Mouse (Mus musculus) heart, embryonic 14.5 days (tissue): ENCODE data around the gene Rbm42. TPM values are rescaled to one million over a fixed set of nuclear protein-coding genes. Genes with fewer than 3 reads are reported as not detected.

Experiments used
- ATAC-seq: fragments of 200-750 bp; cut with Nextera tagmentation; 2 replicates; pipeline ENCODE4 v1.8.0; 2017; ENCODE audit warnings: low read depth, moderate TSS enrichment; ENCODE audit not compliant: insufficient number of reproducible peaks, insufficient read depth, low FRiP score
- H3K27ac ChIP-seq, 2 experiments: fragments of 200-500 bp in 1 of 2; fragments of 300-500 bp in 1 of 2; sonication (generic) in 1 of 2; replicated peaks in 1 of 2; 2 replicates each; pipeline ENCODE4 v1.5.1; 2012 to 2014; ENCODE audit warnings: low read depth in 2 of 2, low read length in 2 of 2, control low read depth in 1 of 2, mild to moderate bottlenecking in 1 of 2, mixed read lengths in 1 of 2; ENCODE audit not compliant: control insufficient read depth in 1 of 2, insufficient read depth in 1 of 2
- H3K27me3 ChIP-seq: fragments of 300-500 bp; sonication (generic); 2 replicates; pipeline ENCODE4 v1.6.1; 2014; ENCODE audit warnings: mild to moderate bottlenecking, low read length, control low read depth; ENCODE audit not compliant: control insufficient read depth, insufficient read depth
- H3K36me3 ChIP-seq: fragments of 300-500 bp; sonication (generic); 2 replicates; pipeline ENCODE4 v1.6.1; 2014; ENCODE audit warnings: mild to moderate bottlenecking, control low read depth, low read length, mixed read lengths; ENCODE audit not compliant: control insufficient read depth, insufficient read depth
- H3K4me1 ChIP-seq, 2 experiments: fragments of 200-500 bp in 1 of 2; fragments of 300-500 bp in 1 of 2; sonication (generic) in 1 of 2; 2 replicates each; pipeline ENCODE4 v1.6.1; 2012 to 2014; ENCODE audit warnings: low read length in 2 of 2, control low read depth in 1 of 2, mixed read lengths in 1 of 2; ENCODE audit not compliant: control insufficient read depth in 2 of 2, insufficient read depth in 2 of 2
- H3K4me2 ChIP-seq: fragments of 300-500 bp; sonication (generic); 2 replicates; pipeline ENCODE4 v1.6.1; 2014; ENCODE audit warnings: mild to moderate bottlenecking, low read length
- H3K4me3 ChIP-seq, 2 experiments: fragments of 200-500 bp in 1 of 2; fragments of 300-500 bp in 1 of 2; sonication (generic) in 1 of 2; 2 replicates each; pipeline ENCODE4 v1.5.1; 2012 to 2014; ENCODE audit warnings: low read length in 2 of 2, mild to moderate bottlenecking in 2 of 2, control low read depth in 1 of 2, low read depth in 1 of 2, moderate library complexity in 1 of 2; ENCODE audit not compliant: control insufficient read depth in 1 of 2, insufficient read depth in 1 of 2
- H3K9ac ChIP-seq: fragments of 300-500 bp; sonication (generic); 2 replicates; pipeline ENCODE4 v1.6.1; 2014; ENCODE audit warnings: mild to moderate bottlenecking, low read length
- H3K9me3 ChIP-seq: fragments of 300-500 bp; sonication (generic); 2 replicates; pipeline ENCODE4 v1.6.1; 2016; ENCODE audit warnings: low read length, control low read depth; ENCODE audit not compliant: control insufficient read depth
- WGBS: fragments of 180-500 bp; shearing (Covaris S2); extraction: QIAGEN DNeasy Blood & Tissue Kit; methylation state at CpG from one replicate; pipeline ENCODE4 v1.1.7; 2014; 5-methylcytosine and 5-hydroxymethylcytosine counted together
- polyA plus RNA-seq: library from polyadenylated mRNA; unstranded; fragments of >200 nt; fragmentation: Nextera tagmentation; extraction: Ambion mirVana; gene quantifications from 2 replicates; pipeline ENCODE4 v1.2.1, GENCODE M21; 2014

Gene Rbm42
- polyA plus RNA-seq, 1 experiment from 2014 or later = 75.5 TPM

GRCm38 (mm10) chr7:30594510-30595024 lies 55.5 kb downstream of the Rbm42 start:
- no peak overlapping the region for H3K9ac ChIP-seq
- no peak overlapping the region for H3K4me2 ChIP-seq
- peaks cover 5% of the 10 kb centered on the region for H3K27me3 ChIP-seq
- H3K36me3 ChIP-seq = no peaks in the 10 kb centered on the region
- H3K27ac ChIP-seq = no peak overlapping the region
- H3K4me3 ChIP-seq = no peak overlapping the region
- 58% methylated on average over 4 of the region's 4 CpGs for WGBS
- H3K9me3 ChIP-seq = no peaks in the 10 kb centered on the region
- no peak for ATAC-seq
- peaks cover 0 to 6% of the 10 kb centered on the region in 2 experiments; a peak in 3 of 4 replicates for H3K4me1 ChIP-seq

- no peak for ATAC-seq
- no peak overlapping the region for H3K9ac ChIP-seq
- no peak overlapping the region for H3K27ac ChIP-seq
- H3K9me3 ChIP-seq = no peaks in the 10 kb centered on the region
- H3K27me3 ChIP-seq = peaks cover 5% of the 10 kb centered on the region
- no peak overlapping the region for H3K4me3 ChIP-seq
- no peak overlapping the region for H3K4me2 ChIP-seq
- H3K36me3 ChIP-seq = no peaks in the 10 kb centered on the region
- WGBS = 68% methylated on average over 10 of the region's 10 CpGs
- peaks cover 0 to 6% of the 10 kb centered on the region in 2 experiments; a peak in 1 of 4 replicates for H3K4me1 ChIP-seq
These were observed 56.3 kb downstream of the Rbm42 start for GRCm38 (mm10) chr7:30593579-30594509.

GRCm38 (mm10) chr7:30592772-30593423 lies 57.2 kb downstream of the Rbm42 start:
- Histone ChIP-seq H3K4me2 (no peak overlapping the region), H3K27ac (no peak overlapping the region), H3K4me1 (peaks cover 0 to 6% of the 10 kb centered on the region in 2 experiments; a peak in 1 of 4 replicates), H3K9ac (no peak overlapping the region), H3K9me3 (no peaks in the 10 kb centered on the region), H3K4me3 (no peak overlapping the region), H3K27me3 (peaks cover 5% of the 10 kb centered on the region), H3K36me3 (no peaks in the 10 kb centered on the region)
- WGBS = 45% methylated on average over 5 of the region's 5 CpGs
- ATAC-seq = no peak

- ATAC-seq = no peak
- no peak overlapping the region for H3K4me2 ChIP-seq
- no peak overlapping the region for H3K4me3 ChIP-seq
- H3K27me3 ChIP-seq = peaks cover 5% of the 10 kb centered on the region
- no peaks in the 10 kb centered on the region for H3K9me3 ChIP-seq
- no peak overlapping the region for H3K9ac ChIP-seq
- peaks cover 2% of the 10 kb centered on the region for H3K36me3 ChIP-seq
- peaks cover 3 to 15% of the 10 kb centered on the region in 2 experiments; a peak in 3 of 4 replicates for H3K4me1 ChIP-seq
- H3K27ac ChIP-seq = no peak overlapping the region
- 52% methylated on average over 4 of the region's 4 CpGs for WGBS
These were observed 58.5 kb downstream of the Rbm42 start for GRCm38 (mm10) chr7:30591605-30591951.

Other genes with a start within 250 kb of the Rbm42 start
- 37.1 and 44.5 TPM in 2 replicates for gene Tyrobp, start 236.6 kb downstream of the Rbm42 start, polyA plus RNA-seq
- 0.54 and 0.89 TPM in 2 replicates for gene Hcst, start 230.5 kb downstream of the Rbm42 start, polyA plus RNA-seq
- 1.00 and 1.1 TPM in 2 replicates for gene Nfkbid, start 228.6 kb downstream of the Rbm42 start, polyA plus RNA-seq
- 14.7 and 21.2 TPM in 2 replicates for gene Aplp1, start 204.8 kb downstream of the Rbm42 start, polyA plus RNA-seq
- gene Kirrel2, start 192.6 kb downstream of the Rbm42 start, polyA plus RNA-seq = 0.05 and 0.26 TPM in 2 replicates
- gene Nphs1, start 192.0 kb downstream of the Rbm42 start, polyA plus RNA-seq = 0.08 and 0.14 TPM in 2 replicates
- gene Prodh2, start 156.7 kb downstream of the Rbm42 start, polyA plus RNA-seq = not detected in 2 replicates
- gene Arhgap33, start 115.3 kb downstream of the Rbm42 start, polyA plus RNA-seq = 7.2 and 9.0 TPM in 2 replicates
- 141 and 155 TPM in 2 replicates for gene Hspb6, start 98.1 kb downstream of the Rbm42 start, polyA plus RNA-seq
- 11.0 and 11.6 TPM in 2 replicates for gene Proser3, start 98.0 kb downstream of the Rbm42 start, polyA plus RNA-seq
- gene Lin37, start 90.5 kb downstream of the Rbm42 start, polyA plus RNA-seq = 27.4 and 31.3 TPM in 2 replicates
- 110 and 115 TPM in 2 replicates for gene U2af1l4, start 87.0 kb downstream of the Rbm42 start, polyA plus RNA-seq
- 5.0 and 5.3 TPM in 2 replicates for gene Gm49396, start 87.0 kb downstream of the Rbm42 start, polyA plus RNA-seq
- 101 and 107 TPM in 2 replicates for gene Psenen, start 86.7 kb downstream of the Rbm42 start, polyA plus RNA-seq
- 2.4 and 2.7 TPM in 2 replicates for gene Igflr1, start 84.9 kb downstream of the Rbm42 start, polyA plus RNA-seq
- gene Kmt2b, start 61.6 kb downstream of the Rbm42 start, polyA plus RNA-seq = 8.0 and 9.7 TPM in 2 replicates
- 0.11 and 0.19 TPM in 2 replicates for gene Zbtb32, start 51.4 kb downstream of the Rbm42 start, polyA plus RNA-seq
- 0.32 TPM in 1 of 2 replicates, not detected in the other for gene Upk1a, start 37.5 kb downstream of the Rbm42 start, polyA plus RNA-seq
- 2,519 and 2,589 TPM in 2 replicates for gene Cox6b1, start 24.2 kb downstream of the Rbm42 start, polyA plus RNA-seq
- gene Etv2, start 14.5 kb downstream of the Rbm42 start, polyA plus RNA-seq = 0.19 TPM in 1 of 2 replicates, not detected in the other
- 26.1 and 27.6 TPM in 2 replicates for gene Haus5, start 14.7 kb upstream of the Rbm42 start, polyA plus RNA-seq
- gene Pmis2, start 21.3 kb upstream of the Rbm42 start, polyA plus RNA-seq = not detected in 2 replicates
- gene 2200002J24Rik, start 48.6 kb upstream of the Rbm42 start, polyA plus RNA-seq = 1.3 and 2.8 TPM in 2 replicates
- 0.22 and 0.42 TPM in 2 replicates for gene Atp4a, start 61.9 kb upstream of the Rbm42 start, polyA plus RNA-seq
- 205 and 215 TPM in 2 replicates for gene Tmem147, start 79.2 kb upstream of the Rbm42 start, polyA plus RNA-seq
- gene Gapdhs, start 93.4 kb upstream of the Rbm42 start, polyA plus RNA-seq = 0.43 and 0.44 TPM in 2 replicates
- gene Sbsn, start 101.2 kb upstream of the Rbm42 start, polyA plus RNA-seq = 0.57 and 0.84 TPM in 2 replicates
- gene Dmkn, start 113.4 kb upstream of the Rbm42 start, polyA plus RNA-seq = 0.81 and 1.5 TPM in 2 replicates
- 1.1 TPM in 1 of 2 replicates, not detected in the other for gene Krtdap, start 137.6 kb upstream of the Rbm42 start, polyA plus RNA-seq
- gene Ffar2, start 173.5 kb upstream of the Rbm42 start, polyA plus RNA-seq = 0.16 TPM in 1 of 2 replicates, not detected in the other
- not detected in 2 replicates for gene Ffar3, start 205.9 kb upstream of the Rbm42 start, polyA plus RNA-seq
- not detected in 2 replicates for gene Ffar1, start 211.2 kb upstream of the Rbm42 start, polyA plus RNA-seq
- 0.16 TPM in 1 of 2 replicates, not detected in the other for gene Cd22, start 230.0 kb upstream of the Rbm42 start, polyA plus RNA-seq